Mouse (Mus musculus): ENCODE measurements at regions not wholly inside any gene's neighbourhood (a gene's known extent, or its start where the extent isn't known, plus 50 kb on each side); places are given as distances from the start of the nearest gene placed in this dataset.
"Not testable (repeated sequence)": the region's sequence is repeated elsewhere in the genome, so short reads cannot be mapped to it uniquely, and the experiment has no call there.

- no peak for DNase-seq
- intact Hi-C loops (cut with DNase I) = no loop called here
Measured at GRCm38 (mm10) chr4:7960335-7960734, 278.5 kb downstream of the Car8 start.

GRCm38 (mm10) chr4:7948020-7948419, 290.8 kb downstream of the Car8 start:
- intact Hi-C loops (cut with DNase I) = no loop called here
- DNase-seq = no peak

- DNase-seq = no peak
- intact Hi-C loops (cut with DNase I) = no loop called here
Measured at GRCm38 (mm10) chr4:7921503-7921902, 317.3 kb downstream of the Car8 start.

- no peak for DNase-seq
- intact Hi-C loops (cut with DNase I) = no loop called here
Measured at GRCm38 (mm10) chr4:7913191-7913590, 325.6 kb downstream of the Car8 start.

- DNase-seq = no peak
- intact Hi-C loops (cut with DNase I) = no loop called here
Measured at GRCm38 (mm10) chr4:7912675-7913074, 326.2 kb downstream of the Car8 start.

GRCm38 (mm10) chr4:7903130-7903529, 335.7 kb downstream of the Car8 start:
- intact Hi-C loops (cut with DNase I) = no loop called here

GRCm38 (mm10) chr4:7894914-7895313, 343.9 kb downstream of the Car8 start:
- DNase-seq = no peak
- intact Hi-C loops (cut with DNase I) = loop anchor here (5.0 kb wide), 1 partner anchor 38 kb away; no protein-coding TSS in a partner anchor

More at GRCm38 (mm10) chr4:7903130-7903529, 335.7 kb downstream of the Car8 start:
- DNase-seq = no peak

GRCm38 (mm10) chr4:7891128-7891527, 347.7 kb downstream of the Car8 start:
- intact Hi-C loops (cut with DNase I) = no loop called here
- DNase-seq = no peak

GRCm38 (mm10) chr4:7854518-7854917, 384.3 kb downstream of the Car8 start:
- no peak for DNase-seq
- intact Hi-C loops (cut with DNase I) = no loop called here

- no peak for DNase-seq
- intact Hi-C loops (cut with DNase I) = no loop called here
Measured at GRCm38 (mm10) chr4:7853121-7853782, 385.6 kb downstream of the Car8 start.

GRCm38 (mm10) chr4:7852006-7852615, 386.7 kb downstream of the Car8 start:
- no peak for DNase-seq
- intact Hi-C loops (cut with DNase I) = no loop called here

GRCm38 (mm10) chr4:7847411-7847810, 391.4 kb downstream of the Car8 start:
- no peak for DNase-seq
- intact Hi-C loops (cut with DNase I) = no loop called here

GRCm38 (mm10) chr4:7829126-7829525, 409.7 kb downstream of the Car8 start:
- no peak for DNase-seq
- intact Hi-C loops (cut with DNase I) = no loop called here

GRCm38 (mm10) chr4:7819847-7820246, 419.0 kb downstream of the Car8 start:
- intact Hi-C loops (cut with DNase I) = no loop called here
- DNase-seq = no peak

- DNase-seq; intact Hi-C loops (cut with DNase I): not testable (repeated sequence)
Measured at GRCm38 (mm10) chr4:7777761-7778160, 461.1 kb downstream of the Car8 start.

GRCm38 (mm10) chr4:7755473-7755872, 483.4 kb downstream of the Car8 start:
- DNase-seq = no peak
- intact Hi-C loops (cut with DNase I) = no loop called here

GRCm38 (mm10) chr4:7753931-7754330, 484.9 kb downstream of the Car8 start:
- DNase-seq = no peak
- intact Hi-C loops (cut with DNase I) = no loop called here

- intact Hi-C loops (cut with DNase I) = no loop called here
- no peak for DNase-seq
Measured at GRCm38 (mm10) chr4:7751208-7751607, 487.6 kb downstream of the Car8 start.

GRCm38 (mm10) chr4:7722893-7723292, 515.9 kb downstream of the Car8 start:
- intact Hi-C loops (cut with DNase I) = no loop called here
- DNase-seq = no peak

- DNase-seq = no peak
- intact Hi-C loops (cut with DNase I) = no loop called here
Measured at GRCm38 (mm10) chr4:7688516-7688915, 550.3 kb downstream of the Car8 start.

- no peak for DNase-seq
- intact Hi-C loops (cut with DNase I) = no loop called here
Measured at GRCm38 (mm10) chr4:7687231-7687630, 551.6 kb downstream of the Car8 start.

- intact Hi-C loops (cut with DNase I) = no loop called here
- DNase-seq = no peak
Measured at GRCm38 (mm10) chr4:7670795-7671105, 568.1 kb downstream of the Car8 start.
